Mouse (Mus musculus): Measurements from ENCODE around the gene Ccnd1. TPM values are rescaled to one million over a fixed set of nuclear protein-coding genes. Genes with fewer than 3 reads are reported as not detected.
"Not testable (repeated sequence)": the region's sequence is repeated elsewhere in the genome, so short reads cannot be mapped to it uniquely, and the experiment has no call there.

The Ccnd1 gene
- total RNA-seq, 2 experiments from 2014 or later, result 41.8 to 55.4 TPM

GRCm38 (mm10) chr7:144914296-144914947 is 25.3 kb downstream of the Ccnd1 start:
- intact Hi-C loops (cut with DNase I), result no loop called here

GRCm38 (mm10) chr7:144912897-144913296 is 26.8 kb downstream of the Ccnd1 start:
- intact Hi-C loops (cut with DNase I), result no loop called here
- DNase-seq (ENCODE audit: low spot score in 2 of 2), result no peak

More at GRCm38 (mm10) chr7:144914296-144914947, 25.3 kb downstream of the Ccnd1 start:
- peak; percentile 69 to 84 for DNase-seq (ENCODE audit: low spot score in 2 of 2)

- no peak for DNase-seq (ENCODE audit: low spot score in 2 of 2)
Measured at GRCm38 (mm10) chr7:144911121-144911520, 28.6 kb downstream of the Ccnd1 start.

GRCm38 (mm10) chr7:144908705-144909104 is 31.0 kb downstream of the Ccnd1 start:
- intact Hi-C loops (cut with DNase I), result no loop called here
- DNase-seq (ENCODE audit: low spot score in 2 of 2), result no peak

More at GRCm38 (mm10) chr7:144911121-144911520, 28.6 kb downstream of the Ccnd1 start:
- intact Hi-C loops (cut with DNase I), result no loop called here

- no peak for DNase-seq (ENCODE audit: low spot score in 2 of 2)
- intact Hi-C loops (cut with DNase I), result no loop called here
Measured at GRCm38 (mm10) chr7:144907793-144908192, 31.9 kb downstream of the Ccnd1 start.

- peak; percentile 42 to 63 for DNase-seq (ENCODE audit: low spot score in 2 of 2)
- intact Hi-C loops (cut with DNase I), result no loop called here
Measured at GRCm38 (mm10) chr7:144906708-144907397, 32.9 kb downstream of the Ccnd1 start.

GRCm38 (mm10) chr7:144905514-144905913 is 34.2 kb downstream of the Ccnd1 start:
- DNase-seq (ENCODE audit: low spot score in 2 of 2); intact Hi-C loops (cut with DNase I): not testable (repeated sequence)

- DNase-seq (ENCODE audit: low spot score in 2 of 2), result no peak
- intact Hi-C loops (cut with DNase I), result loop anchor here (5.0 kb wide), 1 partner anchor 311 kb away; no protein-coding TSS in a partner anchor
Measured at GRCm38 (mm10) chr7:144898506-144898905, 41.2 kb downstream of the Ccnd1 start.

GRCm38 (mm10) chr7:144896294-144897218 is 43.2 kb downstream of the Ccnd1 start, which contains the start of gene Fgf15:
Gene Fgf15 (plus strand): TSS chr7:144896531.
- intact Hi-C loops (cut with DNase I), result loop anchor here (5.0 kb wide), 1 partner anchor 309 kb away; no protein-coding TSS in a partner anchor
- no peak for DNase-seq (ENCODE audit: low spot score in 2 of 2)

- DNase-seq (ENCODE audit: low spot score in 2 of 2), result peak; percentile 45 to 63
- intact Hi-C loops (cut with DNase I), result loop anchor here (2.0 to 5.0 kb wide), 2 partner anchors 97 to 308 kb away; no protein-coding TSS in a partner anchor
Measured at GRCm38 (mm10) chr7:144895305-144896111, 44.2 kb downstream of the Ccnd1 start.

- intact Hi-C loops (cut with DNase I), result loop anchor here (2.0 to 5.0 kb wide), 3 partner anchors 47 to 307 kb away; partner anchors contain the start of gene Fgf4
- no peak for DNase-seq (ENCODE audit: low spot score in 2 of 2)
Measured at GRCm38 (mm10) chr7:144894706-144895105, 45.0 kb downstream of the Ccnd1 start.

GRCm38 (mm10) chr7:144894191-144894590 is 45.5 kb downstream of the Ccnd1 start:
- DNase-seq (ENCODE audit: low spot score in 2 of 2), result no peak

GRCm38 (mm10) chr7:144892322-144892721 is 47.4 kb downstream of the Ccnd1 start:
- intact Hi-C loops (cut with DNase I), result loop anchor here (5.0 kb wide), 1 partner anchor 45 kb away; the partner anchor contains the start of gene Fgf4
- no peak for DNase-seq (ENCODE audit: low spot score in 2 of 2)

More at GRCm38 (mm10) chr7:144894191-144894590, 45.5 kb downstream of the Ccnd1 start:
- intact Hi-C loops (cut with DNase I), result loop anchor here (2.0 to 5.0 kb wide), 2 partner anchors 47 to 95 kb away; partner anchors contain the start of gene Fgf4

- DNase-seq (ENCODE audit: low spot score in 2 of 2), result no peak
Measured at GRCm38 (mm10) chr7:144891863-144892262, 47.9 kb downstream of the Ccnd1 start.

GRCm38 (mm10) chr7:144890661-144891060 is 49.1 kb downstream of the Ccnd1 start:
- DNase-seq (ENCODE audit: low spot score in 2 of 2), result not testable (repeated sequence)
- intact Hi-C loops (cut with DNase I), result loop anchor here (5.0 kb wide), 1 partner anchor 43 kb away; the partner anchor contains the start of gene Fgf4

More at GRCm38 (mm10) chr7:144891863-144892262, 47.9 kb downstream of the Ccnd1 start:
- intact Hi-C loops (cut with DNase I), result loop anchor here (5.0 kb wide), 1 partner anchor 45 kb away; the partner anchor contains the start of gene Fgf4

GRCm38 (mm10) chr7:144888564-144889299 is 51.0 kb downstream of the Ccnd1 start:
- intact Hi-C loops (cut with DNase I), result no loop called here
- no peak for DNase-seq (ENCODE audit: low spot score in 2 of 2)

GRCm38 (mm10) chr7:144887672-144888071 is 52.1 kb downstream of the Ccnd1 start:
- DNase-seq (ENCODE audit: low spot score in 2 of 2), result no peak
- intact Hi-C loops (cut with DNase I), result no loop called here

GRCm38 (mm10) chr7:144883106-144883505 is 56.6 kb downstream of the Ccnd1 start:
- no peak for DNase-seq (ENCODE audit: low spot score in 2 of 2)
- intact Hi-C loops (cut with DNase I), result no loop called here
